Mouse (Mus musculus): ENCODE measurements around the gene Tspan12. TPM values are rescaled to one million over a fixed set of nuclear protein-coding genes. Genes with fewer than 3 reads are reported as not detected.

Tspan12 gene
- total RNA-seq, 2 experiments from 2014 or later = 156 to 182 TPM

DNA sequence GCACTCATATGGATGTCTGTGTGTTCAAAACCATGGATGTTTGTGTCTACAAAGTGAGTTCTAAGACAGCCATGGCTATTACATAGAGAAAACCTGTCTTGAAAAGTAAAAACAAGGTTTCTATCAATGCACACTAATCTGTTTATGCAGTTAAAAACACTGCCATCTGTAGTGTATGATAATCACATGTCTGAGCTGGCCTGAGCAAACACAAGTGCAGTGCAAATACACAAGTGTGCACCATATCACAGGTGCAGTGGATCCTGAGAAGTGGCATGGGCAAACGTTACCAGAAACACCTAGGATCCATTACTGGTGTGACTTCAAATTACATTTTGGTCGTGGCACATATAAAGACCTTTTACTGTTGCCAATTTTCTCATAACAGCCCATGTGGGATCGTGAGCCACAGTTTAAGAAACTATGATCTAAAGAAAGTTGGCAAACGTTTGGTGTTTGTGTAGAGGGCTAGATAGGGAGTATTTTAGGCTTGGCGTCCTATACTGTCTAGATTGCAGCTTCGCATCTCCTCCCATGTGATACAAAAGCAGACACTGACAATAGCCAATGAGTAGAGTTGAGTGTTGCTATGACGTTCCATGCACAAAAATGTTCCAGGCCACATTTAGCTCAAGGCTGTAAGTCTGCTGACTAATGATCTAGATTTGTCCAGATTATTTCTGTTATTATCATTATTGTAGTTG lies 78.0 kb downstream of the Tspan12 start:
- no peak for DNase-seq

DNA sequence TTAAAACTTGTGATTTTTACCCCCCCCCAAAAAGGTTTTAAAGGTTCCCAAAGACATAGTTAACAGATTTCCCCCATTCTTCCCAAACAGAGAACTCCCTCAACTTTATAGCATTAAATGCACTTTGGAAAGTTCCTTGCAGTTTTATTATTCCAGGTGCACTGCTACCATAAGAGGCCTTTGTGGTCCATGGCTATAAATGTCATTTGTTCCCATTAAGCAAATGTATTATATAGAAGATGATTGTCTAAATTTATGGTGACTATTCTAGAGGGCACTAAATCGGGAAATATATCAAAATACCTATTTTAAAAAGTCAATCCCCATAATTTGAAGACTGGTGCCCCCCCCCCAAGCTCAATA lies 82.9 kb downstream of the Tspan12 start:
- DNase-seq = no peak

DNA sequence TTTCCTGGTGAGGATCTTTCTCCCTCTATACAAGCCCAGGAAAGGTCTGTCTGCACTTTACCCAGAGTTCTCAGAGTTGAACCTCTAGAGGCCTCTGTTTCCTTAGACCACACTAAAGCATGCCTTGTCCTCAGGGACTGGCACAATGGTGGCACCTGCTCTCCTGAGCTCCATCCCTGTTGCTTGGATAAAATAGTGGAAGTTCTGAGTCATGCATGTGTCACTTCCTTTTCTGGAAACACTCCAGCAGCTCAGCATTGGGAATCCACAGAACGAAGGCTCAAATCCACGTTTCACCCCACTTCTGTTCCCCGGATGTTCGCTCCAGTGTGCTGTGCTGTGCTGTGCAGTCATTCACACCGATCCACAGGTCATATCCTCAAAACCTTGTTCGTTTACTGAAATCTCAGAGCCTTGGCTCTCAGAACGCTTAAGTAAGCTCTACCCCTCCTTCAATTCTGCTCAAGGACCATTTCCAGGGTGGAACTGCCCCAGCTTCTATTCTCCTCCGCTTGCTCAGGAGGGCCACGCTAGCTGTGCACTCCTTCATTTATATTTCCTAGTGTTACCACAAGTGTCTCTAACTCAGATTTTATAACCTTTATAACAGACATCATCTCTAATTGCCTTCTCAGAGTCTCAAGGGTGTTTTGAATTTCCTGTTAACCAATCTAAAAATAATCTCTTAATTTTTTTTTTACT lies 83.4 kb downstream of the Tspan12 start:
- peak; percentile 46 to 57 for DNase-seq

DNA sequence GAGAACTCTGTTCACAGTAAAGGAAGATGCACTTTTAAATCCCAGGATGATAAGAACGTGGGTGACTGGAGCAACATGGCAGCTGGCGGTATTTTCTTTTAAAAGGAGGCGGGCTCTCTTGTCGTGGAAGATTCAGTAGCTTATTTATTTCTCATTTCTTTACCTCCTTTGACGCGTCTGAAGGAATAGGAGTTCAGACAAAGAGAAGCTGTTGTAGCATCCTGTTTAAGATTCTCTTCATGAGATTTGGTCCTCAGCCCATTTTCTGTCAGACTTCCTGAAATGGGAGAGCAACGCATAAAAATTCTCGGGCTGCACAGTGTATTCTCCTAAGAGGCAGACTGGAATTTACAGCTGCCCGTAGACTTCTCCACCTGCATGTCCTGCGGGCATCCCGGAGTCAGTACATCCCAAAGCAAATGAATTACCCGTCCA lies 84.5 kb downstream of the Tspan12 start:
- no peak for DNase-seq

DNA sequence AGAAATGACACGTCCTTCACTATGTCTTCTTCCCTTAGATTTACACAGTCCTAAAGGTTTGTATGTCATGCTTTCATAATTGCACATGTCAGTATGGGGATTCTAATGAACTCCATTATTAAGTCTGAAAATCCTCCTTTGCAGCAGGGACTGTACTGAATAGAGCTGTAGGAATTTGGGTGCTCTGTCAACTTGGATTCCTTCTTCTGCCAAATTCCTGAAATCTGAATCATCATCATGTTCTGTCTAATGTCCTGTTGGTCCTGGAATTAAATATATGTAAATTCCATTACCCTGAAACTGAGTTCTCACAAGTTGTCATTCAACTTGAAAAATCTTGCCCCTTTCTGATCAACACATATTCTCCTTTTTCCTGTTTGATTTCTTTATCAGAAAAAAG lies 104.8 kb downstream of the Tspan12 start:
- DNase-seq = no peak

DNA sequence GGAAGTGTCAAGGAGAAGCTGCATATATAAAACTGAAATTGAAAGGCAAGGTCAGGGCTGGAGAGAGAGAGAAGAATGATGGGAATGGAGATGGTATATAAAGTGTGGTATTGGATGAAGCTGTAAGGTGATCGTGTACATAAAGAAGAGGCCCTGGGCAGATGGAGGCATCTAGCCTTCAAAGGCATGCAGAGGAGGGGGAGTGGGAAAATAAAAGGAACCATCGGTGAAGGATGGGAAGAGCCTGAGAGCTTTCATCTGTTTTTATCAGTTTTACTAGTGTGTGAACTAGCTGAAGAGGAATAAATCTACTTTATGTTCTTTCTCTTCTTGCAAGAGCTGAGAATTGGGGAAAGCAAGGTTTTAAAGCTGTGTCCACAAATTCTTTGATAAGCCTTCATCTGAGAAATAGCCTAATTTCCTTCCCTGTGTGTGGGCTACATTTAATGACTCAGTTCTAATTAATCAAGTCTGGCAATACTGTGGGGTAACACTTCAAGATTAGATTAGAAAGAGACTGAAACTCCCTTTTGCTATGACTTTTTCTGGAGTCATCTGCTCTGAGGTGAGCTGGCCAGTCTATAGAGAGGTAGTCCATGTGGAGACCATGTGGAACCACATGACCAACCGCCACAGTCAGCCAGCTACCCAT lies 107.6 kb downstream of the Tspan12 start:
- DNase-seq = no peak

DNA sequence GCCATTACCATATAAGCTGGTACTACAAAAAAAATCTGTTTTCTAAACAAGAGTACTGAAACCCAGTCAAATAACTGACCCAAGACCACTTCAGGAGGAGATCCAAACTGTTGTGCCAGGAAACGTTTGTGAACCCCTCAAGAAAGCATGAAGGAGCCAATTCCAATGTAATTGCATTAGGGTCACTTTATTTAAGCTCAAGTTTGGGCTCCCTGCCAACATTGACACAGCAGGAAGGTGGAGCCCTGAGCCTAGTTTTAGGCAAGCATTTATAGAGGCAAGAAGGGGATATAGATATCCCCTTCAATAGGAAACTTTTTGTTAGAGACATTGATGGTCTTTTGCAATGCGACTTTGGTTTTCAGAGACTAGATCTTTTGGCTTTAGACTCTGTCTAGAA lies 111.7 kb downstream of the Tspan12 start:
- DNase-seq = no peak

DNA sequence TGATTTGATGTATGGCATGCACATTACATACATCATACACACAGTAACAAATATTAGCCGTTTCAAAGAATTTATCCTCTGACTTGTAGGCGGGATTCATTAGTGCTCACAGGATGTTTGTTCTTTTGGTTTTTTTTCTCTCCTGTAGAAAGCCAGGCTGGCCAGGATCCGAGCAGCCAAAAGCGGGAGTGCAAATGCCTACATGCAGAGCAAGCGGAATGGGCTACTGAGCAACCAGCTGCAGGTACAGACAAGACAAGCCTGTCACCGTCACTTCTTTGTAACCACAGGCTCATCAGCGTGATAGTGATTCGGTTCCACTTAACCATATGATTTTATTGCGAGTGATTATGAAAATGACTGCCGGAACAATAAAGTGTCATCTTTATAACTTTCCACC lies 130.1 kb downstream of the Tspan12 start:
- no peak for DNase-seq

Other genes with a start within 250 kb of the Tspan12 start
- 10 to 100 TPM; 19.1 to 25.2 TPM for gene Ing3, start 97.1 kb upstream of the Tspan12 start, total RNA-seq (2021)
- 10 to 100 TPM; 34.3 to 43.2 TPM for gene Cped1, start 133.4 kb upstream of the Tspan12 start, total RNA-seq (2021)

Data from adrenal gland, postnatal 36 days (tissue).